Mouse (Mus musculus) inflammation-experienced regulatory T-cells (primary cell): ENCODE results near the gene Rrp8. TPM values are rescaled to one million over a fixed set of nuclear protein-coding genes. Genes with fewer than 3 reads are reported as not detected.

Source experiments
- polyA plus RNA-seq, 2 experiments: library from polyadenylated mRNA; unstranded; fragments of 100-300 nt; shearing (Covaris generic); gene quantifications; one replicate each; pipeline ENCODE4 v1.2.1; 2017

Gene Rrp8
- 10 to 100 TPM; 38.2 to 51.2 TPM for polyA plus RNA-seq

GRCm38 (mm10) chr7:105736911-105737521, at the start of gene Rrp8:
Rrp8 (minus strand) TSS chr7:105737385.

GRCm38 (mm10) chr7:105751491-105752433, 14.6 kb upstream of the Rrp8 start, which contains the start of gene Tpp1:
Tpp1 (minus strand) TSS chr7:105752235.

GRCm38 (mm10) chr7:105743926-105744590, 6.9 kb upstream of the Rrp8 start, which contains the start of gene Taf10:
Taf10 (minus strand) TSS chr7:105744361.

GRCm38 (mm10) chr7:105736264-105736901, 802 bp downstream of the Rrp8 start, which contains the start of gene Ilk:
Ilk (plus strand) TSS chr7:105736592.

Other genes starting within 250 kb of the Rrp8 start
- 10 to 100 TPM; 34.0 to 40.5 TPM for gene Smpd1, start 183.0 kb downstream of the Rrp8 start, polyA plus RNA-seq
- 10 to 100 TPM in 1 of 2 experiments, 1 to 10 TPM in 1; 6.6 to 10.5 TPM for gene Apbb1, start 155.7 kb downstream of the Rrp8 start, polyA plus RNA-seq
- under 1 TPM in 1 of 2 experiments, not detected in 1; 0.18 TPM for gene Hpx, start 137.2 kb downstream of the Rrp8 start, polyA plus RNA-seq
- gene Trim3, start 103.8 kb downstream of the Rrp8 start, polyA plus RNA-seq = 10 to 100 TPM; 11.2 to 12.0 TPM
- 100 to 1,000 TPM; 181 to 212 TPM for gene Timm10b, start 97.3 kb downstream of the Rrp8 start, polyA plus RNA-seq
- 10 to 100 TPM; 21.0 to 25.3 TPM for gene Arfip2, start 97.0 kb downstream of the Rrp8 start, polyA plus RNA-seq
- gene Gm45799, start 96.8 kb downstream of the Rrp8 start, polyA plus RNA-seq = 1 to 10 TPM; 4.6 to 8.9 TPM
- gene Dnhd1, start 86.6 kb downstream of the Rrp8 start, polyA plus RNA-seq = 1 to 10 TPM; 1.2 to 2.3 TPM
- gene Ilk, start 793 bp downstream of the Rrp8 start, polyA plus RNA-seq = 100 to 1,000 TPM; 198 to 260 TPM
- 100 to 1,000 TPM; 333 to 336 TPM for gene Taf10, start 7.0 kb upstream of the Rrp8 start, polyA plus RNA-seq
- gene Tpp1, start 14.8 kb upstream of the Rrp8 start, polyA plus RNA-seq = 100 to 1,000 TPM in 1 of 2 experiments, 10 to 100 TPM in 1; 99.7 to 111 TPM
- gene Dchs1, start 50.3 kb upstream of the Rrp8 start, polyA plus RNA-seq = 1 to 10 TPM in 1 of 2 experiments, not detected in 1; 1.3 TPM
- 100 to 1,000 TPM; 123 to 128 TPM for gene Mrpl17, start 73.7 kb upstream of the Rrp8 start, polyA plus RNA-seq
- 100 to 1,000 TPM in 1 of 2 experiments, 10 to 100 TPM in 1; 80.7 to 155 TPM for gene Gm4070, start 216.6 kb upstream of the Rrp8 start, polyA plus RNA-seq